Mouse (Mus musculus): ENCODE measurements around the gene Dyrk1b. TPM values are rescaled to one million over a fixed set of nuclear protein-coding genes. Genes with fewer than 3 reads are reported as not detected.
A peak's percentile ranks its signal among the peaks of the same experiment; 100 is the strongest.
"Not testable (repeated sequence)": the region's sequence is repeated elsewhere in the genome, so short reads cannot be mapped to it uniquely, and the experiment has no call there.

Gene Dyrk1b
- 10 to 100 TPM; 58.2 to 74.5 (median 66.1) TPM for total RNA-seq (2022)

DNA sequence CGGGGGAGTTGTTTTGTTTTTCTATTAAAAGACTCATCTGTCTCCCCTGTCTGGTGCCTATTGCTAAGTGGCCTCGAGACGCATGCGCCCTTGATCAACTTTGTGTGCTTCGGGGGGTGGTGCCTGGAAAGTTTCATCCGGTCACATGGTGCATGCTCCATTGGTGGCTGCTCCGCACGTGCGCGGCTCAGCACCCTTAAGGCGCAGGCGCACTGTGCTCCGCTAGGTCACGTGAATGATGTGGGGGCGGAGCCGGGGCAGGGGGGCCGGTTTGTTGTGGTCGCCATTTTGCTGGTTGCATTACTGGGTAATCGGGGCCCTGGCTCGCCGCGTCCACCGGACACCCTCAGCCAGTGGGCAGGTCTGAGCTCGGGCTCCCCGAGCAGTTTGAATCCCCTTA lies at the start of gene Dyrk1b:
Dyrk1b (plus strand) TSS at position 242 of the 400 bp plus-strand sequence.
- peak; percentile 98 for DNase-seq (ENCODE audit: low spot score in 2 of 2)

DNA sequence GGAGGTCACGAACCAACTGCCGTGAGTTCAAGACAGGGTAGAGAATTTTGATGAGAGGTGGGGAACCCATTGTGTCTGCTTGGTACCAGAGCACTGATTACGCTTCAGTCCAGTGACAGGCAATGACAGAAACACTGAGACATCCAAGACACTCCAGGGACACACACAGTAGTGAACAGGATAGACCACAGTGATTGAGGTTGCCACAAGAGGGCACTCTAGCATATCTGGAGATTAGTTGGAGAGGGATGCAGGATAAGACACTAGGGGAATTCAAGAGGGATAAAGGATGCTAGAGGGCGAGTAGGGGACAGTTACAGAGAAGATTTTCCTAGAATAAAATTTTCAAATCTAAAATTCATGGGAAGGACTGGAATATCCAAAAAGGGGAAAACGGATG lies 41.7 kb upstream of the Dyrk1b start:
- DNase-seq (ENCODE audit: low spot score in 2 of 2) = no peak

DNA sequence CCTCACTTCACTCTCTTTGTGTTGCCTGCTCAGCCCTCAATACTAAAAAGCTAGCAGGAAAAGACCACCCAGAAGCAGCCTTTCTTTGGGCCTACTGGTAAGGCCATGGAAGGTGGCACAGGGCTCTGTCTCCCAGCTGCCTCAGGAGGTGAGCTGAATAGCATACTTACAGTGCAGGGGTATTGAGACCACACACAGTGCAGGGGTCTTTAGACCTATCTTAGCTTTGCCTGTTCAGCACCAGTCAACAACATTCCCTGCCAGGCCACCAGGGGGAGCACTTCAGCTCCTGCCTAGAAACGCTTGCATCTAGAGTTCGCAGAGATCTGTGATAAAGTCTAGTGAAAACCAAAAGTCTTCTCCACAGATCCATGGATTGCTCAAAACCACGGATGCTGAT lies 31.0 kb upstream of the Dyrk1b start:
- peak; percentile 21 to 34 for DNase-seq (ENCODE audit: low spot score in 2 of 2)

DNA sequence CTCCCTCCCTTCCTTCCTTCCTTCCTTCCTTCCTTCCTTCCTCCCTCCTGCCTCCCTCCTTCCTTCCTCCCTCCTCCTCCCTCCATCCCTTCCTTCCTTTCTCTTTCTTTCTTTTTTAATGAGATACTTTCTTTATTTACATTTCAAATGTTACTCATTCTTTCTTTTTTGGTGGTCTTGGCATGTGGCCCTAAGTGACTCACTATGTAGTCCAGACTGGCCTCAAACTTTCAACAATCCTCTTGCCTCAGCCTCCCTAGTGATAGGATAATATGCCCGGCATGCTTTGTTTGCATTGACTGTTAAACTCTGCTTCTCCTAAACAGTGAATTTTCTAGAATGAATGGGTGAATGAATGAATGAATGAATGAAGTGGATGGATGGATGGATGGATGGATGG lies 29.4 kb upstream of the Dyrk1b start:
- DNase-seq (ENCODE audit: low spot score in 2 of 2) = no peak

DNA sequence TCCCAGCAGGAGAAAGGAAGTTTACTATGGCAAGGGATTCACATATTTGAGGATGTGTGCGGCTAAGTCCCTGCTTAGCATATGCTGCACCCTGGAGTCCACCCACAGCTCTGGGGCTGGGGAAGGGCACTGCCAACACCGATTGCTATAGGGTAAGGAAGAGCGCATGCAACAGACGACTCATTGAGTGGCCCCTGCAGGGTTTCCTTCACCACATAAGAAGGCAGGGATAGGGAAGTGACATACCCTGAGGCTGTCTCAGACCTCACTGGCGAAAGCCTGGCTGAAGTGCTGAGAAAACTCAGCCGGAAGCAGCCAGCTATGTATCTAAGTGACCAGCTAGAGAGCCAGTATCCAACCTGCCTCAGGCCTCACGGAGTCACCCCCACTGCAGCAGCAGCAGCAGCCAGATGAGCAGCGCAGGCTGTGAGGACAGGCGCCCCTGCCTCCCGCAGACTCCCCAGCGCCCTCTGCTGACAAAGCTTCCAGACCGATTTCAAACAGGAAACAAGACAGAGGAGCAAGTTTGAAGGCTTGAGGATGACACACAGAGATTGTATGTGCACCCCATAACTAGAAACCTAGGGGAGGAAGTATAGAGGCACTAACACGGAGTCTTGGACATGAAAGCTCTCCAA lies 27.6 kb upstream of the Dyrk1b start:
- no peak for DNase-seq (ENCODE audit: low spot score in 2 of 2)

DNA sequence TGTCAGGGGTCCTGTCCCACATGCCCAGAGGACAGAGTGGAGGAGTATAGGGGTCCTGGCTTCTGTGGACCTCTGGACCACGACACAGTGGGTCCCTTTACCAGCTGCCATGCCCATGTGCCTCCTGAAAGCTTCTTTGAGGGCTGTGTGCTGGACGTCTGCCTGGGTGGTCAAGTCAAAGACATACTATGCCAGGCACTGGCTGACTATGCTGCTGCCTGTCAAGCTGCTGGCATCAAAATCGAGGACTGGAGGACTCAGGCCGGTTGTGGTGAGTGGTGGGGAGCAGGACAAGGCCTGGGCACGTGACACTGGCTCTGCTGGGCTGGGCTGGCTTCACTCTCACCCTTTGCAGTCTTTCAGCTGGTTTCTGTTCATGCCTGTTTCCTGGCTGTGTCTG lies 25.7 kb upstream of the Dyrk1b start:
- DNase-seq (ENCODE audit: low spot score in 2 of 2) = not testable (repeated sequence)

DNA sequence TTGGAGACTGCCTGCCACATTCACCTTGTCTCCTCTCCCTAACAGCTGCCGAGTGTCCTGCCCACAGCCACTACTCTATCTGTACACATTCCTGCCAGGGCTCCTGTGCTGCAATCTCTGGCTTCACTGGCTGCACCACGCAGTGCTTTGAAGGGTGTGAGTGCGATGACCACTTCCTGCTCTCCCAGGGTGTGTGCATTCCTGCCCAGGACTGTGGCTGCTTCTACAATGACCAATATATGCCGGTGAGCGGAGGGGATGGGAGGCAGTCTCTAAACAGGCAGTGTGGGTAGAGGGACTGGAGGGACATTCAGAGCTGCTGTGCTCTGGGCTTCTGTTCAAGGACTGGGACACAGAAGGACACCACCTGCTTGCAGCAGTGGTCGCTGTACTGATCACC lies 20.0 kb upstream of the Dyrk1b start:
- no peak for DNase-seq (ENCODE audit: low spot score in 2 of 2)

DNA sequence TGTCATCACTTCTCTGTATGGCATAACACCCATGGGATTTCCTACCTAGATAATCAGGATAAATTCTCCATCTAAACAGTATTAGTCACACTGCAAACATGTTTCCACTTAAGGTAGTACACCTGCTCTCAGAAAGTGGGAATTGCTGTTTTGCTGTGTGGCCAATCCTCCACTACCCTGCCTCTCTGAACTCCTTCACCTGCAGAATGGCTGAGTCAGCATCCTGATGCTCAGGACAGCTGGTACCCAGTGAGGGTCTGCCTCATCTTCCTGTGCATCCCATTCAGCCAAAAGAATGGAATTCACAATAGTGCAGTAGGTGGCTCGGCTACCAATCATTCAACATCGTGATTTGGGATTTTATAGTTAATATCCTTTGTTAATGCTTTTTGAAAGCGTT lies 19.4 kb upstream of the Dyrk1b start:
- no peak for DNase-seq (ENCODE audit: low spot score in 2 of 2)

DNA sequence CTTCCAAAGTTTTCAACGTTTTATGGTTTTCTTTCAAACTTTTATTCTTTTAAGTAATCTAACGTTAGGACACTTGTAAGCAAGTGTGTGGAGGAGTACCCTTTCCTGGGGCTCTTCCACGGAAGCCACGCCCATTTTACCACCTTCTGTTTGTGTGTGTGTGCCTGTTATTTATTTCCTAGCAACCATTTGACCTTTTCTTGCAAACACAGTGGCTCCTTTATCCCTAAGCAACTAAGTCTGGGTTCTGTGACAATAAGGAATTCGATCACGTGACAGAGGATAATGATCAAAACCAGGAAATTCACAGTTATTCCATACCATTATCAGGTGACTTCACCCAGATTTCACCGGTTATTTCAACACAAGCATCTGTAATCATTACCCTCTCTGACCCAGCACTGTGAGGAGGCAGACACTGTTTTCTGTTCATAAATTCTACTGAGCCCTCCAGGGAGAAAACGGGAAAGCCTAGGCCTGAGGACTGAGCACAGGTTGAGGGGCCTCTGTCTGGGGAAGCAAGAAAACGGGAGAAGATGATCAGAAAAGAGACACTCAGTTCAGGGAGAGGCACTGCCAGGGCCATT lies 18.0 kb upstream of the Dyrk1b start:
- no peak for DNase-seq (ENCODE audit: low spot score in 2 of 2)

DNA sequence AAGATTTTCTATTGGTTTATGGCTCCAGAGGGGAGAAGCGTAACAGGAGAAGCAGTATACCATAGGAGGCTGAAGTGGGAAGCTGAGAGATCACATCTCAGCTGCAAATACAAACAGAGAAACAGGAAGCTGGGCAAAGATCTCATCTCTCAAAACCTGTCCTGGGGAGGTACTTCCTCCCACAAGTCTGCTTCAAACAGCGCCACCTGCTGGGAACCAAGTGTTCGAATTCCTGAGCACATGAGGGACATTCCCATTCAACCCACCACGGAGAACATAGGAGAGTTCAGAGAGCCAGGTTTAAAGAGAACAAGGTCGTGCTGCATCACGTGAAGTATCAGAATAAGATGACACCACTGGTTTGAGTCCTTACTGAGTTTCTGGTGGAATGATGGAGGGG lies 13.9 kb upstream of the Dyrk1b start:
- no peak for DNase-seq (ENCODE audit: low spot score in 2 of 2)

DNA sequence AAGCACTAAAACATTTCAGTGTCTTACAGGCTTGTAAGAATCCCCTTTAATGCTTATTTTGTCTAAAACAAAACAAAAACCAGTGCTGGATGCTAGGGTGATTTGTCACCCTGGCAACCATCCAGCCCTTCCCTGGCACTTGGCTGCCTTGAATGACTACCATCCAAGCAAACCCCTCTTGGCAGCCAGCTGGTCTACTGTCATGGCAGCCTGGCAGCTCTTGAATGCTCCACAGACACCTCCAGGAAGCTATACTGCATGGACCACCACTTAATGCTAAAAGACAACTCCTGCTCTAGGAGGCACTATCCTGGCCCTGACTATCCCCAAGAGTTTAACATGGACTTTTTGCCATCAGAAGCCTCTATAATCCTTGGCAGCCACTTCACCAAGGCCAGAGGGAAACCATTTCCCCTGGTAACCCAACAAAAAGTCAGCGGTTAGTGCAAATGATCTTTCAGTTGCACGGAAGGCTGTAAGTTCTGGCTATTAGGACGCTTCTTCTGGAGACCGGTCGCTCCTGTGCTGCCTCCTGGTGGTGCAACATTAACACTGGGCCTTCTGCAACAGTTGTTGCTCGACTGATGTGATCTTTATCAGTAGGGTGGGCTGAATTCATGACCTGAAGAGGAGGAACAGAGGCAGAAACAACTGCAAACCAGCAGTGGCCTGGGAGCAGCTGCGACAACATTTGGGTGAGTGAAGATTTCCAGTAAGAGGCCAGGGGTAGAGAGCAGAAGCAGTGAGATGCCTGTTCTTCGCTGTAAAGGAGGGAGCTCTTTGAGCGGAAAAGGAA lies 10.8 kb upstream of the Dyrk1b start:
- no peak for DNase-seq (ENCODE audit: low spot score in 2 of 2)

DNA sequence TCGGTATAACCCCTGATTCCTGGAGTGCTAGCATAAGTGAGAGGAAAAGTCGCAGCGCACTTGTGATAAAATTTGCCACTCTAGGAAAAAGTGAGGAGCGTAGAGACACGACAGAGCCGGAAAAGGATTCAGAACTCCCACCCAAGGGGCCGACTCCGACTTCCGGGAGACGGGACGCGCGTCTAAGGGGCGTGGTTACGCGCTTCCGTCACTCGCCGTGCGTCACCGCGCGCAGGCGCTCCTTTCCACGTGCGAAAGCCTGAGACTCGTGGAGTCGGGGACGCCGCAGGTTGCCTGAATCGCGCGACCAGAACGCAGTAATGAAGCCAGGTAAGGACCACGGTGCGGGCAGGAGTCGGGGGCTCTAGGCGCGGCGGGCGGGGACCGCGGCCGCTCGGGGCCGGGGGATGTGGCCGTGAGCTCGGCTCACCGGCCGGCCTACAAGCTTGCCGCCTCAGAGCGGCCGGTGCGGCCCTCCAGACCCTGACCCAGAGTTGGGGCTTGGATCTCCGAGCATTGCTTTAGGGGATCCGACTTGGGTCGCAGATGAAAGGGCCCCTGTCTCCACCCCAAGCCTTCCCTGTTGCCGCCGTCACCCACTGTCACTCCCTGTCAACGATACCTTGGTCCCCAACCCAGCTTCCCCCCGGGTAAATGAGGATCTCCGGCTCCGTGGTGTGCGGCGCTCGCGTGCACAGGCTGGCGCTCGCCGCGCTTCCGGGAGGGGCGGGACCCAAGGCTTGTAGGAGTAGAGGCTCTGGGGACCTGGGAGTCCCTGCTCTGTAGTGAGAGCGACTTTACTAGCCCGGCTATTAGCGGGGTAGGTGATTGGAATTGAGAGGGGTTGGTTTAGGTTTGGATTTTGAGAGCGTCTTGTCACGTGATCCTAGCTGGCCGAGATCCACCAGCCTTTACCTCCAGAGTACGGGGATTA lies 9.5 kb upstream of the Dyrk1b start, which contains the start of gene Fbl:
Fbl (plus strand) TSS at position 222 of the 934 bp plus-strand sequence.
- peak; percentile 79 to 84 for DNase-seq (ENCODE audit: low spot score in 2 of 2)

DNA sequence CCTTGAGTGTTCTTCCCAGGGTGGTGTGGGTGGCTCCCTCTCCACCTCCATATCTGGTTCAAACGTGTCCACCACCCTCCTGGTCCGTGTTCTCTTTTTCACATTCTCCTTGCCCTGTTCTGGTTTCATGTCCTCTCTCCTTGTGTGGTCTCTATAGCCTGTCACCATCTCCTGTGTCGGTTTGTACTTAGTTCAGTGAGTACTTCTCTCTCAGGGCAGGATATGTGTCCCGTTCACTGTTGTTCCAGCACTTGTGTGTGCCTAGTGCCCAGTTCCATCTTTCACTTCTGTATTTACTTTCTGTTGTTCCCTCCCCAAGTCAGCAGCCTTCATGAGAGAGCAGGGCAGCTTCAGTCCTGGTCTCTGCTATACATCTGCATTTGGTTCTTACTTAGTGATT lies 3.9 kb upstream of the Dyrk1b start:
- DNase-seq (ENCODE audit: low spot score in 2 of 2) = no peak

DNA sequence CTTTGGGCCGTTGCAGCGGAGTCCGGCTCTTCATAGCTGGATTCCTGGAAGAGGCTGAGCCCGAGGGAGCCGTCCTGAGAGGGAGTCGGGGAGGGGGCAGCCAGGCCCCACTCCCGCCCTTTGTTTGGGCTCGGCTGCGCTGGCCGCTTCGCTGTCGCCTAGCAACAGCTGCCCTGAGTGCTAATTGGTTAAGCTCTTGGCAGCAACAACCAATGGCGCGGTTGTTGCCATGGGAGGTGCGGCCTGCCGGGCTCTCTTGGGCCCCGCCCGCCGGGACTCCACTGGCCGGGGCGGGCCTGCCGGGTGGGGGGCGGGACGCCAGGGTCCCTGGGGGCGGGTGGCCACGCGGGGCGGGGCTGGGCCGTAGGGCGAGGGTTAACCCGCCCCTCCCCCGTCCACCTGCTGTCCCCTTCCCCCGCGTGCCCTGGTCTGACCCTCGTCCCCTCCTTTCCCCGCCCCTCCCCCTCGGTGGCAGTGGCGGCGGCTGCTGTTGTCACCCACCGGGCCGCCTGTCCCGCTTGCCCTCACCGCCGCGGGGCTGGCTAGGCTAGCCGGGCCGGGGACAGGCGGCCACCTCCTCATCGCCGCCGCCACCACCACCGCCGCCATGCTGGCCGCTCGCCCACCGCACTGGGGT lies 590 bp downstream of the Dyrk1b start:
- DNase-seq (ENCODE audit: low spot score in 2 of 2) = peak; percentile 91 to 95

DNA sequence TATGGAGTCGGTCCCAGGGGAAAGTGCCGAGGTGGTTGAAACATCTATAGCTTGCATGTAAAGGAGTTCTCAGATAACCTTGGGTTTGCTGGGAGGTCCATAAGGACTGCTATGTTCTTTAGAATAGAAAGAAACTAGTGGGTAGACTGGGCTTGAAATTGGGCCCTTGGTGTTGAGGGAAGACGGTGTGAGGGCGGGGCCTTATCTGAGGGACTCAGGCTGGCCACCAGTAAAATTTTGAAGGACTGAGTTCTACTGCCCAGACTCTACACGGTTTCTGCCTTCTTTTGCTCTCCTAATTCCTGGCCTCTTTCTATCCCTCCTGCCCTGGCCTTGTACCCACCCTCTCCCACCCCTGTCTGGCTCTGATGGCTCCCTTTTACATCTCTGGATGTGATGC lies 1.6 kb downstream of the Dyrk1b start:
- DNase-seq (ENCODE audit: low spot score in 2 of 2) = no peak

DNA sequence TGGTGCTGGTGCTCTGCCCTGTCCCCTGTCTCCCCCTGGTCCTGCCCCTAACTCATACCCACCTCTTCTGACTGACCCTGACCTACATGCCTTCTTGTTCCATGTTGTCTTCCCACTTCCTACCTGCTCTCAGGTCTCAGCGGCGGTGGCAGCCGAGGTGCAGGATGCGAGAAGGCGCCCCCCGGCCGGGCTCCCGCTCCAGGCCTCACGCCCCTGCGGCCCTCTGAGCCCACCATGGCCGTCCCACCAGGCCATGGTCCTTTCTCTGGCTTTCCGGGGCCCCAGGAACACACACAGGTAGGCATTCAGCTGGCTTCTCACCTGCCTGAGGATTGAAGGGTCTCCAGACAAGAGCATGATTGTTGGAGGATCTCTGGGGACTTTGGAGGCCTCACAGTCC lies 2.1 kb downstream of the Dyrk1b start:
- DNase-seq (ENCODE audit: low spot score in 2 of 2) = no peak

DNA sequence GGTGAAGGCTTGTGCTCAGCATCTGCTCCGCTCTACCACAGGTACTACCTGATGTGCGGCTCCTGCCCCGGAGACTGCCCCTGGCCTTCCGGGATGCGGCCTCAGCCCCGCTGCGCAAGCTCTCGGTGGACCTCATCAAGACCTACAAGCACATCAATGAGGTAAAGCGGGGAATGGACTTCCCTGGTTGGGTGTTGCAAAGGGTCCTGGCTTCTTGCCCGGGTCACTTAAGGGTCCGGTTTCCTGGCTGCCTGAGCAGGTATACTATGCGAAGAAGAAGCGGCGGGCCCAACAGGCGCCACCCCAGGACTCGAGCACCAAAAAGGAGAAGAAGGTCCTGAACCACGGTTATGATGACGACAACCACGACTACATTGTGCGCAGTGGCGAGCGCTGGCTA lies 3.1 kb downstream of the Dyrk1b start:
- DNase-seq (ENCODE audit: low spot score in 2 of 2) = peak in 1 of 2 experiments; percentile 46

DNA sequence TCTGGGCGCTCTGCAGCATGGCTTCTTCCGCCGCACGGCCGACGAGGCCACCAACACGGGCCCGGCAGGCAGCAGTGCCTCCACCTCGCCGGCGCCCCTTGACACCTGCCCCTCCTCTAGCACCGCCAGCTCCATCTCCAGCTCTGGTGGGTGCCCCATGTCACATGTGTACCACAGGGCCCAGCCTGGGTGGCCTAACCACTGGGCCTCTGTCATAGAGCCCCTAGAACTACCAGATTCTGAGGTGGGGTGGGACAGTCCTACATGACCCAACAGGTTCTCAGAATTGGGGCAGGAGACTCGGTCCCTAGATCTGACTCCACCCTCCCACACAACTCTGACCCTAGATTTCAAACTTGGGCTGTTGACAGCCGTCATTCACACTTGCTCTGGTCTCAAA lies 6.6 kb downstream of the Dyrk1b start:
- no peak for DNase-seq (ENCODE audit: low spot score in 2 of 2)

DNA sequence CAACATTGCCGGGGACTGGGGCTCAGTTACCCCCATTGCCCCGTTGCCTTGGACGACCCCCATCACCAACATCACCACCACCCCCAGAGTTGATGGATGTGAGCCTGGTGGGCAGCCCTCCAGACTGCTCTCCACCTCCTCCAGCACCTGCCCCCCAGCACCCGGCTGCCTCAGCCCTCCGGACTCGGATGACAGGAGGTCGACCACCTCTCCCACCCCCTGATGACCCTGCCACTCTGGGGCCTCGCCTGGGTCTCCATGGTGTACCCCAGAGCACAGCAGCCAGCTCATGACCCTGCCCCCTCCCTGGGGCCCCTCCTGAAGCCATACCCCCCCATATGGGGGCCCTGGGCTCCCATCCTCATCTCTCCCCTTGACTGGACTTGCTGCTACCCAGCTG lies 7.4 kb downstream of the Dyrk1b start:
- no peak for DNase-seq (ENCODE audit: low spot score in 2 of 2)

DNA sequence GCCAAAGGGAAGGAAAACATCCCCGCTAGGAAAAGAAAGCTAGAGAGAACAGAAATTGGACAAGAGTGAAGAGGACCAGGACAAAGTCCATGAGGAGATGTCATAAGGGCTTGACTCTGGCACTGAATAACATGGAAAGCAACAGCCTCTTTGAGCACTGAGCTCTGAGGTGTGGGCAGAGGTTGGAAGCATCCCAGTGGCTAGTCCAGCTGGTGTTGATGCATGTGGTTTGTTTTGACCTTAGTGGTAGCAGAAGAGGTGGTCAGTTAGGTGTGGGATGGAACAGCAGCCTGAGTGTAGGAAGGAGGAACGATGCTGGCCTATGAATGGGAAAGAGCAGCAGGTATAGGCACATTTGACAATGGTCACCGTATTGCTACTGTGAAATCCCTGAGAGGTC lies 12.2 kb downstream of the Dyrk1b start:
- no peak for DNase-seq (ENCODE audit: low spot score in 2 of 2)

DNA sequence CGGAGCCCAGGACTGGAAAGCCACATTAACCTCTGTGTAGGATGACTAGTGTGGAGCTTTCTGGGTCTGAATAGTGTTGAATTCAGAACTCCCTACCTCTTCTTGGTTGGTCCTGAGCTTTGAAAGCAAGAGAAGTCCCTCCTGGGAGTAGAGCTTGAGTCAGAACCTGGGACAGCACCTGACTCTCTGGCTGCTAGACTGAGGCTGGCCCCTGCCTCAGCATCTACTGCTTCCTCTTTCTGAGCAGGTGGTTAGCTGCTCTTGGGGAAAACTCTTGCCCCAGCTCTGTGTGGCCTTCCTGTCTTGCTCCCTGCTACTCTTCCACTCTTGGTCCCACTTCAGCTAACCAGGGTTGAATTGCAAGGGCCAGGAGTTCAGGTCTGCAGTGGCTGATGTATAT lies 12.6 kb downstream of the Dyrk1b start:
- no peak for DNase-seq (ENCODE audit: low spot score in 2 of 2)

Data from gastrocnemius, adult 8-10 months (tissue).